Mouse (Mus musculus): ENCODE measurements at regions not wholly inside any gene's neighbourhood (a gene's known extent, or its start where the extent isn't known, plus 50 kb on each side); places are given as distances from the start of the nearest gene placed in this dataset.

- Histone ChIP-seq H3K4me3 (ENCODE audit: low read length) (no peak overlapping the region), H3K36me3 (ENCODE audit: control insufficient read depth, insufficient read depth, low read length) (no peaks in the 10 kb centered on the region), H3K9me3 (ENCODE audit: control insufficient read depth, low read length) (no peaks in the 10 kb centered on the region), H3K27ac (ENCODE audit: low read length) (no peak overlapping the region), H3K9ac (ENCODE audit: low read depth, low read length) (no peak overlapping the region), H3K4me1 (ENCODE audit: control insufficient read depth, insufficient read depth, low read length) (peaks cover 7% of the 10 kb centered on the region; the same call in 1 of the 2 replicates), H3K27me3 (replicated peaks; ENCODE audit: control insufficient read depth, insufficient read depth, low read length) (no peaks in the 10 kb centered on the region), H3K4me2 (ENCODE audit: low read depth, low read length) (no peak overlapping the region)
- WGBS, result 85% methylated on average over 7 of the region's 7 CpGs
- ATAC-seq, result no peak
Observed at GRCm38 (mm10) chr10:99927913-99928312, 87.5 kb upstream of the Kitl start.

- no peaks in the 10 kb centered on the region for H3K27me3 ChIP-seq (replicated peaks; ENCODE audit: control insufficient read depth, insufficient read depth, low read length)
- H3K4me2 ChIP-seq (ENCODE audit: low read depth, low read length), result no peak overlapping the region
- H3K9me3 ChIP-seq (ENCODE audit: control insufficient read depth, low read length), result no peaks in the 10 kb centered on the region
- no peak overlapping the region for H3K4me3 ChIP-seq (ENCODE audit: low read length)
- no peak overlapping the region for H3K9ac ChIP-seq (ENCODE audit: low read depth, low read length)
- 52% methylated on average over 8 of the region's 8 CpGs for WGBS
- ATAC-seq, result peak; percentile 64
- H3K27ac ChIP-seq (ENCODE audit: low read length), result no peak overlapping the region
- peaks cover 11% of the 10 kb centered on the region; the same call in 1 of the 2 replicates for H3K4me1 ChIP-seq (ENCODE audit: control insufficient read depth, insufficient read depth, low read length)
- H3K36me3 ChIP-seq (ENCODE audit: control insufficient read depth, insufficient read depth, low read length), result no peaks in the 10 kb centered on the region
Observed at GRCm38 (mm10) chr10:99926327-99926954, 89.0 kb upstream of the Kitl start.

GRCm38 (mm10) chr10:99924541-99924940, 90.9 kb upstream of the Kitl start:
- Histone ChIP-seq H3K9ac (ENCODE audit: low read depth, low read length) (no peak overlapping the region), H3K36me3 (ENCODE audit: control insufficient read depth, insufficient read depth, low read length) (no peaks in the 10 kb centered on the region), H3K9me3 (ENCODE audit: control insufficient read depth, low read length) (no peaks in the 10 kb centered on the region), H3K27ac (ENCODE audit: low read length) (no peak overlapping the region), H3K4me3 (ENCODE audit: low read length) (no peak overlapping the region), H3K4me1 (ENCODE audit: control insufficient read depth, insufficient read depth, low read length) (peaks cover 9% of the 10 kb centered on the region; the same call in 1 of the 2 replicates), H3K27me3 (replicated peaks; ENCODE audit: control insufficient read depth, insufficient read depth, low read length) (no peaks in the 10 kb centered on the region), H3K4me2 (ENCODE audit: low read depth, low read length) (no peak overlapping the region)
- WGBS, result 56% methylated on average over 3 of the region's 3 CpGs
- no peak for ATAC-seq

GRCm38 (mm10) chr10:99919925-99920324, 95.5 kb upstream of the Kitl start:
- 0 out of 2 replicates have a peak, but pooled peaks cover 4% of the 10 kb centered on the region for H3K4me1 ChIP-seq (ENCODE audit: control insufficient read depth, insufficient read depth, low read length)
- no peak overlapping the region for H3K9ac ChIP-seq (ENCODE audit: low read depth, low read length)
- no peaks in the 10 kb centered on the region for H3K9me3 ChIP-seq (ENCODE audit: control insufficient read depth, low read length)
- no peak overlapping the region for H3K4me2 ChIP-seq (ENCODE audit: low read depth, low read length)
- H3K36me3 ChIP-seq (ENCODE audit: control insufficient read depth, insufficient read depth, low read length), result no peaks in the 10 kb centered on the region
- no peak for ATAC-seq
- H3K4me3 ChIP-seq (ENCODE audit: low read length), result no peak overlapping the region
- 64% methylated on average over 2 of the region's 2 CpGs for WGBS
- H3K27ac ChIP-seq (ENCODE audit: low read length), result no peak overlapping the region
- H3K27me3 ChIP-seq (replicated peaks; ENCODE audit: control insufficient read depth, insufficient read depth, low read length), result no peaks in the 10 kb centered on the region

GRCm38 (mm10) chr10:99918567-99919320, 96.7 kb upstream of the Kitl start:
- H3K4me2 ChIP-seq (ENCODE audit: low read depth, low read length), result no peak overlapping the region
- peak; percentile 91 for ATAC-seq
- 67% methylated on average over 7 of the region's 7 CpGs for WGBS
- H3K4me1 ChIP-seq (ENCODE audit: control insufficient read depth, insufficient read depth, low read length), result 0 out of 2 replicates have a peak, but pooled peaks cover 4% of the 10 kb centered on the region
- peak overlapping the region; percentile 49; the same call in 1 of the 2 replicates for H3K27ac ChIP-seq (ENCODE audit: low read length)
- H3K36me3 ChIP-seq (ENCODE audit: control insufficient read depth, insufficient read depth, low read length), result no peaks in the 10 kb centered on the region
- no peaks in the 10 kb centered on the region for H3K27me3 ChIP-seq (replicated peaks; ENCODE audit: control insufficient read depth, insufficient read depth, low read length)
- no peaks in the 10 kb centered on the region for H3K9me3 ChIP-seq (ENCODE audit: control insufficient read depth, low read length)
- H3K9ac ChIP-seq (ENCODE audit: low read depth, low read length), result no peak overlapping the region
- H3K4me3 ChIP-seq (ENCODE audit: low read length), result no peak overlapping the region

- no peaks in the 10 kb centered on the region for H3K4me1 ChIP-seq (ENCODE audit: control insufficient read depth, insufficient read depth, low read length)
- H3K4me3 ChIP-seq (ENCODE audit: low read length), result peak overlapping the region; percentile 51
- H3K9me3 ChIP-seq (ENCODE audit: control insufficient read depth, low read length), result no peaks in the 10 kb centered on the region
- no peaks in the 10 kb centered on the region for H3K36me3 ChIP-seq (ENCODE audit: control insufficient read depth, insufficient read depth, low read length)
- no peak for ATAC-seq
- no peaks in the 10 kb centered on the region for H3K27me3 ChIP-seq (replicated peaks; ENCODE audit: control insufficient read depth, insufficient read depth, low read length)
- H3K4me2 ChIP-seq (ENCODE audit: low read depth, low read length), result peak overlapping the region; percentile 68
- 66% methylated on average over 4 of the region's 4 CpGs for WGBS
- H3K27ac ChIP-seq (ENCODE audit: low read length), result no peak overlapping the region
- H3K9ac ChIP-seq (ENCODE audit: low read depth, low read length), result peak overlapping the region; percentile 60; the same call in 1 of the 2 replicates
Observed at GRCm38 (mm10) chr10:99913846-99914187, 101.6 kb upstream of the Kitl start.

GRCm38 (mm10) chr10:99913001-99913845, 102.2 kb upstream of the Kitl start:
- no peaks in the 10 kb centered on the region for H3K36me3 ChIP-seq (ENCODE audit: control insufficient read depth, insufficient read depth, low read length)
- H3K9ac ChIP-seq (ENCODE audit: low read depth, low read length), result peak overlapping the region; percentile 60
- peak overlapping the region; percentile 51 for H3K4me3 ChIP-seq (ENCODE audit: low read length)
- 19% methylated on average over 20 of the region's 20 CpGs for WGBS
- H3K4me2 ChIP-seq (ENCODE audit: low read depth, low read length), result peak overlapping the region; percentile 68
- peak overlapping the region; percentile 81 for H3K27ac ChIP-seq (ENCODE audit: low read length)
- H3K27me3 ChIP-seq (replicated peaks; ENCODE audit: control insufficient read depth, insufficient read depth, low read length), result no peaks in the 10 kb centered on the region
- peak; percentile 61 for ATAC-seq
- H3K4me1 ChIP-seq (ENCODE audit: control insufficient read depth, insufficient read depth, low read length), result no peaks in the 10 kb centered on the region
- H3K9me3 ChIP-seq (ENCODE audit: control insufficient read depth, low read length), result no peaks in the 10 kb centered on the region

GRCm38 (mm10) chr10:99910011-99910723, 105.3 kb upstream of the Kitl start:
- WGBS, result 62% methylated on average over 4 of the region's 4 CpGs
- H3K9ac ChIP-seq (ENCODE audit: low read depth, low read length), result no peak overlapping the region
- no peaks in the 10 kb centered on the region for H3K9me3 ChIP-seq (ENCODE audit: control insufficient read depth, low read length)
- H3K27ac ChIP-seq (ENCODE audit: low read length), result no peak overlapping the region
- H3K4me1 ChIP-seq (ENCODE audit: control insufficient read depth, insufficient read depth, low read length), result no peaks in the 10 kb centered on the region
- no peaks in the 10 kb centered on the region for H3K27me3 ChIP-seq (replicated peaks; ENCODE audit: control insufficient read depth, insufficient read depth, low read length)
- H3K4me3 ChIP-seq (ENCODE audit: low read length), result no peak overlapping the region
- H3K36me3 ChIP-seq (ENCODE audit: control insufficient read depth, insufficient read depth, low read length), result no peaks in the 10 kb centered on the region
- ATAC-seq, result no peak
- no peak overlapping the region for H3K4me2 ChIP-seq (ENCODE audit: low read depth, low read length)

- Histone ChIP-seq H3K27ac (ENCODE audit: low read length) (no peak overlapping the region), H3K4me1 (ENCODE audit: control insufficient read depth, insufficient read depth, low read length) (no peaks in the 10 kb centered on the region), H3K4me3 (ENCODE audit: low read length) (no peak overlapping the region), H3K9ac (ENCODE audit: low read depth, low read length) (no peak overlapping the region), H3K36me3 (ENCODE audit: control insufficient read depth, insufficient read depth, low read length) (no peaks in the 10 kb centered on the region), H3K9me3 (ENCODE audit: control insufficient read depth, low read length) (no peaks in the 10 kb centered on the region), H3K4me2 (ENCODE audit: low read depth, low read length) (no peak overlapping the region), H3K27me3 (replicated peaks; ENCODE audit: control insufficient read depth, insufficient read depth, low read length) (no peaks in the 10 kb centered on the region)
- ATAC-seq, result no peak
- WGBS, result 76% methylated on average over 4 of the region's 4 CpGs
Observed at GRCm38 (mm10) chr10:99908044-99908443, 107.4 kb upstream of the Kitl start.
